Mouse (Mus musculus) liver, postnatal 0 days (tissue): Measurements from ENCODE around the gene Slc2a8.

Experiments used
- CTCF ChIP-seq: sonication (generic); IDR thresholded peaks from 2 replicates; pipeline ENCODE4 v1.5.1; 2016; ENCODE audit warnings: antibody characterized with exemption, low read depth
- EP300 ChIP-seq: IDR thresholded peaks from 2 replicates; pipeline ENCODE4 v1.6.1; 2016; ENCODE audit warnings: antibody characterized with exemption, low read depth, mild to moderate bottlenecking

DNA sequence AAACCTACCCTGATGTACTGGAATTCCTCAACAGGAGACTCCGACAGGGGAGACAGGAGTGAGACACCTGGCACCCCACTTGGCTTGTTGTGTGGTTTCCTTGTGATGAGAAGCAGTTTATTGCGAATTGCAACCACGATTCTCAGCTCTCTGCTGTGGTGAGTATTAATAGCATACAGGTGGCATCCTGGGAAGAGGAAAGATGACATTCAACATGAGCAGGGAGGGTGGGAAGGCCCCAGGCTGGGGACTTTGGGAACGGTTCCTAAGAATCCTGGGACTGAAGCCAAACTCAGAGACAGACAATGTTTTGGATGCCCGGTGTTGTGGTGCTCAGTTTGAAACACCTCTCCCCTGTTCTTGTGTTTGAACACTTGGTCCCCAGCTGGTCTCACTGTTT lies 23.2 kb upstream of the Slc2a8 start:
- TF ChIP-seq CTCF (no peak), EP300 (no peak)
